Mouse (Mus musculus): ENCODE data around the gene Havcr2. TPM values are rescaled to one million over a fixed set of nuclear protein-coding genes. Genes with fewer than 3 reads are reported as not detected.

Havcr2 gene
- 0.15 and 0.17 TPM in 2 replicates for polyA plus RNA-seq (2012; rRNA removed)

DNA sequence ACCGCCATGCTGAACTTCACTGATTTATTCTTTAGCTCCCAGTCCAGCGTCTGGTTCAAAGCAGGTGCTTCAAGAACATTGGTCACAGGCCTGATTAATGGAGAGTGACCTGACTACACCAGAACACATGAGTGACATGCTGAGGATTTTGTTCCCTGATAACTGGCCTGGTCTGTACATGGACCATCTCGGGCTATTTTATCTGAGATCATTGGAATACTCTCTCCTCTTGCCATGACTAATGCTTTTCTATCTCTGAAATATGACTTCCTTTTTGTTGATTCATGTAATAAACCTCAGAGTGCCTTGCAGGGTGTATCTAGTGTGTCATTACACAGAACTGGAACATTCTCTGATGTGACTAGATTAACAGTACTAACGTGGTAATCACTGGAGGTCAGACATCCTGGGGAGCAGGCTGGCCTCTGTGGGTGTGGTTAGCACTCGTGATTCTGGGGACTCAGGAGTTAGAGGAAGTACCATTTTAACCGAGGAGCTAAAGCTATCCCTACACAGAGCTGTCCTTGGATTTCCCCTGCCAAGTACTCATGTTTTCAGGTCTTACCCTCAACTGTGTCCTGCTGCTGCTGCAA is at the start of gene Havcr2:
Gene Havcr2 (plus strand): TSS at position 483 of the 593 bp plus-strand sequence.

DNA sequence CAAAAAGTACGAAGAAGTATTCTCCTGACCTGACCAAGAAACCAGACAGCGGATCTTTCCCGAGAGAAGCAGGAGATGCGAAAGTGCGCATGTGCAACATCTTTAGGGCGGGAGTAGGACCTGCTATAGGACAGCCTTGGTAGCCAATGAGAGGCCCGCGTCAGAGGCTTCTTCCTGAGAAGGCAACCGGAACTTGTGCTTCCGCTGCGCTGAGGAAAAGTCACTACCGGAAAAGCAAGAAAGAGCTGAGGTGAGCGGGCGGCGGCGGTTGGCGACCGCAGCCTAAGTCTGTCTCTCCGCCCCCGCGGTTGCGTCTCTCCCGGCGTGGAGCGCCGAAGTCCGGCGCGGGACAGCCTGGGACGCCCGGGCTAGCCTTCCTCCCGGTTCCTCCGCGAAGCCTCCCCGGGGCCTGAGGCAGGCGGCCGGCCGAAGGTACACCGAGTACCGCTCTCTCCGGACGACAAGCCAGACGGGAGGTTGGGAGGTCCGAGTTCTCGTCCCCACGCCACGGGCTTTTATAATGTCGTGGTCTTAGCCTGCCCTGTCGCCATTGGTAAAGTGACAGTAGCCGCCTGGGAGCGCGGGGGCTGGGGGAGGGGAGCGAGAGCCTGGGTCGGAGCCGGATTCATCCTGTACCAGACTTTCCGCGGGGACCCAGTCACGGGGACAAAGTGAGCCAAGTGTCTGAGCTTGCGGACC is 17.8 kb upstream of the Havcr2 start, which contains the start of gene Med7:
Gene Med7 (plus strand): TSS at position 166 of the 699 bp plus-strand sequence.

DNA sequence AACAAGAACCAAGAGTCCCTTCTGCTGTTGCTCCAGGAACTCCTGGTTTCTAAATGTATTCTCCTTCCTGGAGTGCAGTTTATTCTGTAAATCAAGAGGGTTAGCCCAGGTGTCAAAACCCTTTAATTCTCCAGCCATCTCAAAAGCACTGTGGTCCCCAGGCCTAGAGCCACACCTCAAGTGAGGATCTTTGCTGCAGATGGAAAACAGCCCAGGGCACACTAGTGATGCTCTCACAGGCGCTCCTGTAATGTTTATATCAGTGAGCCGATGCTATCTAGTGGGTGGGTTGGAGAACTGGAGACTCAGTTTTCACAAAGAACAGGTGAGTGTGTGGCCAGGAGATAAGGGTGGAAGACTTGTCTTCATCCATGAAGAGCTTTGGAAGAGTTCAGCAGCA is 69.2 kb downstream of the Havcr2 start, which contains the start of gene Gm12169:
Gene Gm12169 (plus strand): TSS at position 301 of the 400 bp plus-strand sequence.

Other genes with a start within 250 kb of the Havcr2 start
- gene Fndc9, start 219.4 kb upstream of the Havcr2 start, polyA plus RNA-seq (2012; rRNA removed), result not detected in 2 replicates
- 16.5 and 22.5 TPM in 2 replicates for gene Cyfip2, start 142.1 kb upstream of the Havcr2 start, polyA plus RNA-seq (2012; rRNA removed)
- 0.16 and 0.22 TPM in 2 replicates for gene Itk, start 65.4 kb upstream of the Havcr2 start, polyA plus RNA-seq (2012; rRNA removed)
- gene Fam71b, start 58.4 kb upstream of the Havcr2 start, polyA plus RNA-seq (2012; rRNA removed), result 0.09 and 0.17 TPM in 2 replicates
- 18.6 and 49.5 TPM in 2 replicates for gene Med7, start 18.0 kb upstream of the Havcr2 start, polyA plus RNA-seq (2012; rRNA removed)
- gene Gm12169, start 69.3 kb downstream of the Havcr2 start, polyA plus RNA-seq (2012; rRNA removed), result not detected in 2 replicates
- gene BC053393, start 116.6 kb downstream of the Havcr2 start, polyA plus RNA-seq (2012; rRNA removed), result not detected in 2 replicates
- not detected in 2 replicates for gene Dppa1, start 174.3 kb downstream of the Havcr2 start, polyA plus RNA-seq (2012; rRNA removed)